Mouse (Mus musculus) limb, embryonic 10.5 days (tissue): ENCODE measurements at regions not wholly inside any gene's neighbourhood (a gene's known extent, or its start where the extent isn't known, plus 50 kb on each side); places are given as distances from the start of the nearest gene placed in this dataset.

ENCODE experiments used
- DNase-seq: peaks from one replicate; pipeline ENCODE4 v3.0.0-alpha.2; 2017; ENCODE audit warnings: low spot score
- H3K27ac ChIP-seq: fragments of 300-500 bp; sonication (generic); 2 replicates; pipeline ENCODE4 v1.5.1; 2016; ENCODE audit warnings: mild to moderate bottlenecking
- H3K27me3 ChIP-seq: fragments of 300-500 bp; sonication (generic); 2 replicates; pipeline ENCODE4 v1.6.1; 2016; ENCODE audit warnings: low read depth, mild to moderate bottlenecking; ENCODE audit not compliant: poor library complexity, severe bottlenecking
- H3K36me3 ChIP-seq: fragments of 300-500 bp; sonication (generic); 2 replicates; pipeline ENCODE4 v1.6.1; 2016; ENCODE audit warnings: mild to moderate bottlenecking, moderate library complexity
- H3K4me1 ChIP-seq: fragments of 300-500 bp; sonication (generic); 2 replicates; pipeline ENCODE4 v1.6.1; 2016
- H3K4me3 ChIP-seq: fragments of 300-500 bp; sonication (generic); 2 replicates; pipeline ENCODE4 v1.5.1; 2016; ENCODE audit warnings: mild to moderate bottlenecking, moderate library complexity
- H3K9me3 ChIP-seq: fragments of 300-500 bp; sonication (generic); replicated peaks from 2 replicates; pipeline ENCODE4 v1.6.1; 2016; ENCODE audit warnings: mild to moderate bottlenecking
- WGBS: fragments of 180-500 bp; shearing (Covaris S2); methylation state at CpG from one replicate; pipeline ENCODE4 v1.1.7; 2016; 5-methylcytosine and 5-hydroxymethylcytosine counted together

- Histone ChIP-seq H3K27ac (no peak overlapping the region), H3K36me3 (no peaks in the 10 kb centered on the region), H3K9me3 (no peaks in the 10 kb centered on the region), H3K4me3 (no peak overlapping the region), H3K4me1 (no peaks in the 10 kb centered on the region), H3K27me3 (no peaks in the 10 kb centered on the region)
- WGBS, result 77% methylated on average over 3 of the region's 3 CpGs
- no peak for DNase-seq
Observed at GRCm38 (mm10) chr13:73170301-73170700, 90.0 kb upstream of the Irx4 start.

- Histone ChIP-seq H3K4me3 (no peak overlapping the region), H3K9me3 (no peaks in the 10 kb centered on the region), H3K36me3 (no peaks in the 10 kb centered on the region), H3K4me1 (no peaks in the 10 kb centered on the region), H3K27ac (no peak overlapping the region), H3K27me3 (no peaks in the 10 kb centered on the region)
- WGBS, result 89% methylated on average over 3 of the region's 3 CpGs
- DNase-seq, result no peak
Observed at GRCm38 (mm10) chr13:73207931-73208448, 52.3 kb upstream of the Irx4 start.
